Mouse (Mus musculus): ENCODE measurements around the gene Teddm2.
A peak's percentile ranks its signal among the peaks of the same experiment; 100 is the strongest.

Gene Teddm2

GRCm38 (mm10) chr1:153899731-153900380 lies at the start of gene Teddm2, which contains the start of gene Glul:
Gene Teddm2 (minus strand): TSS chr1:153900228.
Gene Glul (plus strand): TSS chr1:153899944.
- DNase-seq = peak; percentile 91

GRCm38 (mm10) chr1:153947837-153948236 lies 47.8 kb upstream of the Teddm2 start:
- DNase-seq = no peak

DNA sequence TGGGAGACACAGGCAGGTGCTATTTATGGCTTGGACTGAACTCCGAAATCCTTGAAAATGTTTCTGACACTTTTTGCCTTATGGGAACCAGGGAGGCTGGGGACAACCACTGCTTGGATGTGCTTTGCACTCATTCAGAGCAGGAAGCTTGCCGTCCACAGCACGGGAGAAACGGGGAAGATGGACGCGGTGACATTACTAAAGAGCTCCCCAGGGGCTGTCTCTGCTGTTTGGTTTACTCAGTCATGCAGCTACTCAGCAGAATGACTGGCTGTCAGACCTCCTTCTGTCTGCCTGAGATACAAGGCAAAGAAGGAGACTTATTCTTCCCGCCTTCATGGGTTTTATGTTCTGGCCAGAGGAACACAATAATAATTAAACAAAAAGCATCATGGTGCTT lies 46.9 kb upstream of the Teddm2 start:
- DNase-seq = no peak

- DNase-seq = no peak
These were observed 45.2 kb upstream of the Teddm2 start for GRCm38 (mm10) chr1:153945181-153945580.

- no peak for DNase-seq
These were observed 41.0 kb upstream of the Teddm2 start for GRCm38 (mm10) chr1:153940986-153941385.

- no peak for DNase-seq
These were observed 37.0 kb upstream of the Teddm2 start for GRCm38 (mm10) chr1:153937025-153937424.

GRCm38 (mm10) chr1:153935844-153936380 lies 35.9 kb upstream of the Teddm2 start:
- no peak for DNase-seq

DNA sequence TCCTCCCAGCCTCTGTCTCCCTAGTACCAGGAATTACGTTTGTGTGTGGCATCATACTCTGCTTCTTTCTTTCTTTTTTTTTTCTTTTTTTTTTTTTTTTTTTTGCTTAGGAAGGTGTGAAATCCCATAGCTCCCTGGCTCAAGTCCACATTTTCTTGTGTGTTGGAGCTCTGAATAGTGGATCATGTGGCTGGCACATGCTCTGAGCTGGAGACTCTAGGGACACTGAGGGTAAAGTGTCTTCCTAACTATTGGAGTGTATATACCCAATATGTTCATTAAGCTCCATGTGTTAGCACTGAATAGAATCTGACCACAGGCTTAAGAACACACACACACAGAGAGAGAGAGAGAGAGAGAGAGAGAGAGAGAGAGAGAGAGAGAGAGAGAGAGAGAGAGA lies 33.7 kb upstream of the Teddm2 start:
- DNase-seq = no peak

DNA sequence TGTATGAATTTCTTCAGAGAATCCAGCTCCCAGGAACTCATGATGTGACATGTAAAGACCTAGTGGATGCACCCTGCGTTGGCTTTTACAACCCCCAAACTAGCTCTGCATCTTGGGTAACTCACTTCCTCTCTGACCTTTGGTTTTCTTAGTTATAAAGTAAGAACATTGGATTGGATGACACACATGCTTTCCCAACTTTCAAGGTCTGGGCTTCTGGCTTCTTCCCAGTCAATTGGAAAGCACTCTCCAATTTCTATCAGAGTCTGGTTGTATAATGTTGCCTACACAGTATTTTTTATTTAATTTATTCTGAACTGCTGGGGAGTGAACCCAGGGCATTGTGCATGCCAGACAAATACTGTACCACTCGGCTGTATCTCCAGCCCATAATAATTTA lies 30.4 kb upstream of the Teddm2 start:
- DNase-seq = no peak

- DNase-seq = no peak
These were observed 24.7 kb upstream of the Teddm2 start for GRCm38 (mm10) chr1:153924395-153925385.

- no peak for DNase-seq
These were observed 22.6 kb upstream of the Teddm2 start for GRCm38 (mm10) chr1:153922571-153923021.

- DNase-seq = no peak
These were observed 21.6 kb upstream of the Teddm2 start for GRCm38 (mm10) chr1:153921642-153922041.

- DNase-seq = no peak
These were observed 18.6 kb upstream of the Teddm2 start for GRCm38 (mm10) chr1:153918521-153919206.

- no peak for DNase-seq
These were observed 13.8 kb upstream of the Teddm2 start for GRCm38 (mm10) chr1:153913869-153914268.

DNA sequence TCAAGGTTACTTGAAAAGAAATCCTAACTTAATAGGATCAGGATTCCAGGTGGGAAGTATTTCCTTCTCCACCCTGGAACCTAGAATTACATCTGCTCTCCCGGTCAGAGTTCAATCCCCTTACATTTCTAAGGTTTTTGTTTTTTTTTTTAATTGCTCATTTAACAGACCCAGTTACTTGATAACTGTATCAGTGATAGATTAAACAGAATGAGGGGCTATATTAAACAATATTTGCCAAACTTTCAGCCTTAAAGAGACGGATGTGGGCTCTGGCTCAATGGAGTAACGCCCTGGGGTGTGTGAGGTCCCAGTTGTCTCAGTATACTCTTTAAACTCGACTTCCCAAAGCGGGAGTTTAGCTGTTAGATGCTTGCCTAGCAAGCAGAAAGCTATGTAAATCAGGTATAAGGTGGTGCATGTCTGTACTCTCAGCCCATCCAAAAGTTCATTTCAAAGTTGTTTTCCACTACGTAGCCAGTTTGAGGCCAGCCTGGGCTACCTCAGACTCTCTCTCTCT lies 11.3 kb upstream of the Teddm2 start:
- DNase-seq = no peak

DNA sequence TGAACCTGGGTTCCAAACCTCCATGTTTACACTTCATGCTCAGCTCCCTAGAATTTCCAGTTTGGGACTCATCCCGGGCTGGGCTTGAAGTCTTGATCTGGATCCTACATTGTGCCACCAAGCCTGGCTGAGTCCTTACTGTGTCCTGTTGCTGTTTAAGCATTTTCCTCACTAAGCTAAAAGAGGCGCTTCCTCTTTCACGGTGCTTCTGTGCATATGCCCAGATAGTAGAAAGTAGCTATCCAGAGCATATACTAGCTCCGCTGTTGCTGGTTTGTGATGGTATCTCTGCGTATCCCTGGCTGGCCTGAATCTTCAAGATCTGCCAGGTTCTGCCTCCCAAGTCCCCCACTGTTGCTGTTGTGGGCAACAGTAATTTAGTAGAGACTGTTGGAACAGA lies 10.4 kb upstream of the Teddm2 start:
- no peak for DNase-seq

GRCm38 (mm10) chr1:153909963-153910291 lies 9.9 kb upstream of the Teddm2 start:
- DNase-seq = no peak

DNA sequence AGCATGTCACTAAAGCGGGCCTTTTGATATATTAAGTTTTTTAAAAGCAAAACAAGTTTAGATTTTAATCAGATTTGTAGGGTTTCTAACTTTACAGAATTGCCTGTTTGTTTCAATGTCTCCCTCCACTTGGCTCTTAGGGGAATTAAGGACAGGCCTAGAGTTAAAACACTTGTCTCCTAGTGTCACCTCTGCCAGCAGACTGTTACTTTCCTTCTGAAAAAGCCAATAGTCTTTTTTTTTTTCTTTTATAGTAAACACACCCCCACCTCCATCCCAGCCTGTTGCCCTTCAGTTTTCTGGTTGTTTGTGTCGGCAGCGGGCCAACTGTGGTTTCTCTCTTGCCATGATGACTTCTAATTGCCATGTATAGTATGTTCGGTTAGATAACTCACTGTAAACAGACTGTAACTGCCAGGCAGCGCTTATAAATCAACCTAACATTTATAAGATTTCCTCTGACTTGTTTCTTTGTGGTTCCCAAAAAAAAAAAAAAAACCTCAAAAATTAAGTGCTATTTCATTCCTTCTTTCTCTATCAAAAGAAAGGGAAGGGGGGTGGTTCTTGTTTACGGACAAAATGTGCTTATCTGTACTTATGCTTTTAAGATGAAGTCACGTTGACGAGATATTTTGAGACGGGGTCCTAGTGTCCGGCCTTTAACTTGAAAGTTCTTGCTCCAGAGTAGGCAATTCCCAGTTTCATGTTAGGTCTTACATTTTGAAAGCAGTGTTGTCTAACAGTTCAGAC lies 9.4 kb upstream of the Teddm2 start:
- DNase-seq = no peak

GRCm38 (mm10) chr1:153908741-153909140 lies 8.7 kb upstream of the Teddm2 start:
- no peak for DNase-seq

GRCm38 (mm10) chr1:153908208-153908607 lies 8.2 kb upstream of the Teddm2 start:
- DNase-seq = no peak

- DNase-seq = no peak
These were observed 5.9 kb upstream of the Teddm2 start for GRCm38 (mm10) chr1:153905884-153906283.

GRCm38 (mm10) chr1:153904236-153904635 lies 4.2 kb upstream of the Teddm2 start:
- no peak for DNase-seq

All from cerebellum, adult 8-10 months (tissue).